Mouse (Mus musculus) spleen, postnatal 36 days (tissue): ENCODE measurements around the gene Ythdf2.

Experiments used
- DNase-seq, 2 experiments: peaks; one replicate each; pipeline ENCODE4 v3.0.0; 2022; ENCODE audit warnings: low spot score in 2 of 2, mixed read lengths in 1 of 2

Gene Ythdf2

GRCm38 (mm10) chr4:132151673-132152072 is 60.4 kb downstream of the Ythdf2 start:
- no peak for DNase-seq

- DNase-seq: no peak
Observed at GRCm38 (mm10) chr4:132146201-132146600, 65.9 kb downstream of the Ythdf2 start.

GRCm38 (mm10) chr4:132145092-132145491 is 67.0 kb downstream of the Ythdf2 start:
- DNase-seq: no peak

- no peak for DNase-seq
Observed at GRCm38 (mm10) chr4:132144080-132144841, 67.8 kb downstream of the Ythdf2 start, which contains the start of gene Oprd1. Oprd1 (minus strand) TSS chr4:132144486.

GRCm38 (mm10) chr4:132138640-132139039 is 73.5 kb downstream of the Ythdf2 start:
- no peak for DNase-seq

GRCm38 (mm10) chr4:132137013-132137412 is 75.1 kb downstream of the Ythdf2 start:
- no peak for DNase-seq
